8 mouse cellular contexts compared by ENCODE assay signal in genomic region chr1:84838156-84838555, GRCm38 (mm10). TPM values are rescaled to one million over a fixed set of nuclear protein-coding genes. Genes with fewer than 3 reads are reported as not detected.
DNase-seq lines count a peak whose midpoint lies in the region; ATAC-seq and TF ChIP-seq lines count a peak whose summit lies in the region.

No protein-coding gene starts in this region.

- peaks cover 7% of the 10 kb centered on the region for H3K4me1 ChIP-seq in bone marrow macrophage, adult 2 months (ENCODE audit: control insufficient read depth, insufficient read depth, low read length)
- no peaks in the 10 kb centered on the region for H3K4me1 ChIP-seq in hindbrain, embryonic 11.5 days (replicated peaks; ENCODE audit: control insufficient read depth, insufficient read depth, low read length)
- peaks cover 23% of the 10 kb centered on the region for H3K4me1 ChIP-seq in midbrain, embryonic 10.5 days

- TF ChIP-seq POLR2A in bone marrow macrophage, adult 2 months (IDR thresholded peaks at IDR 0.05; ENCODE audit: borderline replicate concordance, low read depth, low read length) = no peak

- H3K4me3 ChIP-seq in layer of hippocampus, adult 2 months = peak overlapping the region; percentile 76
- peak overlapping the region; percentile 87 for H3K4me3 ChIP-seq in bone marrow macrophage, adult 2 months (ENCODE audit: insufficient read depth, low read length)
- H3K4me3 ChIP-seq in hindbrain, embryonic 11.5 days (ENCODE audit: low read depth, low read length) = peak overlapping the region; percentile 90
- peak overlapping the region; percentile 98 for H3K4me3 ChIP-seq in midbrain, embryonic 10.5 days

- TF ChIP-seq CTCF in layer of hippocampus, adult 2 months (conservative IDR thresholded peaks at IDR 0.05) = no peak
- TF ChIP-seq CTCF in bone marrow macrophage, adult 2 months (IDR thresholded peaks at IDR 0.05; ENCODE audit: low read depth, low read length) = no peak

- no peaks in the 10 kb centered on the region for H3K9me3 ChIP-seq in hindbrain, embryonic 11.5 days (ENCODE audit: control insufficient read depth, low read length)
- H3K9me3 ChIP-seq in midbrain, embryonic 10.5 days (replicated peaks) = no peaks in the 10 kb centered on the region

- H3K36me3 ChIP-seq in hindbrain, embryonic 11.5 days (ENCODE audit: control insufficient read depth, insufficient read depth, low read length) = no peaks in the 10 kb centered on the region
- H3K36me3 ChIP-seq in midbrain, embryonic 10.5 days = peaks cover 24% of the 10 kb centered on the region

- peak overlapping the region; percentile 52 for H3K4me2 ChIP-seq in hindbrain, embryonic 11.5 days (replicated peaks; ENCODE audit: low read depth, low read length)

- no peak for DNase-seq in layer of hippocampus, adult 2 months (ENCODE audit: low spot score in 2 of 2)
- no peak for DNase-seq in layer of hippocampus, postnatal 25 days (ENCODE audit: extremely low spot score in 1 of 2, low spot score in 1 of 2)
- no peak for DNase-seq in hindbrain, embryonic 11.5 days (ENCODE audit: low spot score)
- DNase-seq in midbrain, embryonic 10.5 days (ENCODE audit: low spot score) = no peak
- no peak for DNase-seq in gastrocnemius, postnatal 36 days
- no peak for DNase-seq in right cerebral cortex, adult 18-20 months
- DNase-seq in frontal cortex, adult 2 months (ENCODE audit: extremely low spot score in 1 of 2, low spot score in 1 of 2) = no peak

- peak; percentile 3; the same call in 1 of the 2 replicates for ATAC-seq in hindbrain, embryonic 11.5 days (ENCODE audit: low FRiP score)

- peak overlapping the region; percentile 97 for H3K27ac ChIP-seq in layer of hippocampus, adult 2 months
- H3K27ac ChIP-seq in bone marrow macrophage, adult 2 months (ENCODE audit: insufficient read depth, low read depth, low read length) = peak overlapping the region; percentile 93
- peak overlapping the region; percentile 94 for H3K27ac ChIP-seq in hindbrain, embryonic 11.5 days (ENCODE audit: low read depth, low read length)
- H3K27ac ChIP-seq in midbrain, embryonic 10.5 days (replicated peaks) = peak overlapping the region; percentile 99

- H3K9ac ChIP-seq in hindbrain, embryonic 11.5 days (ENCODE audit: low read depth, low read length) = peak overlapping the region; percentile 97

- intact Hi-C loops in gastrocnemius, postnatal 36 days (cut with DNase I) = loop anchor here (5.0 kb wide), 1 partner anchor 56 kb away; no protein-coding TSS in a partner anchor

- no peaks in the 10 kb centered on the region for H3K27me3 ChIP-seq in hindbrain, embryonic 11.5 days (ENCODE audit: control insufficient read depth, insufficient read depth, low read length)
- no peaks in the 10 kb centered on the region for H3K27me3 ChIP-seq in midbrain, embryonic 10.5 days (ENCODE audit: low read depth, poor library complexity, severe bottlenecking)

- under 1% methylated on average over 19 of the region's 22 CpGs for WGBS in hindbrain, embryonic 11.5 days
- 0% methylated on average over 22 of the region's 22 CpGs for WGBS in midbrain, embryonic 10.5 days

RNA-seq across cellular contexts. Expression of gene Fbxo36, which starts 1.5 kb away (rescaled TPM):
- total RNA-seq in layer of hippocampus, adult 2 months (2021) = 1 to 10 TPM; 2.4 to 3.1 TPM
- 1 to 10 TPM; 2.4 to 3.0 TPM for total RNA-seq in layer of hippocampus, postnatal 25 days (2021)
- 3.4 and 4.2 TPM in 2 replicates for polyA plus RNA-seq in bone marrow macrophage, adult 2 months (2012; ENCODE audit: insufficient read depth, insufficient read length, missing spikeins)
- polyA plus RNA-seq in hindbrain, embryonic 11.5 days (2014; fragmentation: Nextera tagmentation; extraction: Ambion mirVana) = 12.0 and 13.0 TPM in 2 replicates
- 9.8 and 10.9 TPM in 2 replicates for polyA plus RNA-seq in midbrain, embryonic 10.5 days (2016; fragmentation: Nextera tagmentation; extraction: Ambion mirVana)
- 1 to 10 TPM; 1.5 to 2.5 TPM for total RNA-seq in gastrocnemius, postnatal 36 days (2021)
- polyA plus RNA-seq in frontal cortex, adult 2 months (2012; rRNA removed) = 7.4 and 8.4 TPM in 2 replicates

RNA-seq across cellular contexts. Expression of gene Trip12, which starts 2.2 kb away (rescaled TPM):
- 100 to 1,000 TPM; 196 to 201 TPM for total RNA-seq in layer of hippocampus, adult 2 months (2021)
- total RNA-seq in layer of hippocampus, postnatal 25 days (2021) = 100 to 1,000 TPM; 182 to 184 TPM
- polyA plus RNA-seq in bone marrow macrophage, adult 2 months (2012; ENCODE audit: insufficient read depth, insufficient read length, missing spikeins) = 159 TPM in 2 replicates
- polyA plus RNA-seq in hindbrain, embryonic 11.5 days (2014; fragmentation: Nextera tagmentation; extraction: Ambion mirVana) = 92.1 and 105 TPM in 2 replicates
- 70.3 and 86.5 TPM in 2 replicates for polyA plus RNA-seq in midbrain, embryonic 10.5 days (2016; fragmentation: Nextera tagmentation; extraction: Ambion mirVana)
- 100 to 1,000 TPM; 162 to 172 TPM for total RNA-seq in gastrocnemius, postnatal 36 days (2021)
- polyA plus RNA-seq in frontal cortex, adult 2 months (2012; rRNA removed) = 80.3 and 91.5 TPM in 2 replicates
